Mouse (Mus musculus) cerebellum, adult 8-10 months (tissue): ENCODE data around the gene Emc9.

ENCODE experiments used
- DNase-seq: peaks from one replicate; pipeline ENCODE4 v3.0.0; 2022

The Emc9 gene

GRCm38 (mm10) chr14:55584702-55585565 is at the start of gene Emc9:
TSS of gene Emc9 (minus strand) at chr14:55585302.
- DNase-seq: peak; percentile 76

- DNase-seq: no peak
Measured at GRCm38 (mm10) chr14:55629312-55629711, 44.2 kb upstream of the Emc9 start.

GRCm38 (mm10) chr14:55628077-55628827 is 43.1 kb upstream of the Emc9 start:
- DNase-seq: no peak

GRCm38 (mm10) chr14:55618486-55619195 is 33.5 kb upstream of the Emc9 start:
- DNase-seq: no peak

GRCm38 (mm10) chr14:55617822-55618221 is 32.7 kb upstream of the Emc9 start, which contains the start of gene Rec8:
TSS of gene Rec8 (plus strand) at chr14:55618037.
- DNase-seq: peak; percentile 57

GRCm38 (mm10) chr14:55616844-55617243 is 31.7 kb upstream of the Emc9 start:
- DNase-seq: no peak

- no peak for DNase-seq
Measured at GRCm38 (mm10) chr14:55615876-55616275, 30.8 kb upstream of the Emc9 start.

GRCm38 (mm10) chr14:55614565-55615178 is 29.6 kb upstream of the Emc9 start:
- DNase-seq: no peak

- no peak for DNase-seq
Measured at GRCm38 (mm10) chr14:55613346-55613745, 28.2 kb upstream of the Emc9 start.

- no peak for DNase-seq
Measured at GRCm38 (mm10) chr14:55608339-55608738, 23.2 kb upstream of the Emc9 start.

GRCm38 (mm10) chr14:55605743-55606459 is 20.8 kb upstream of the Emc9 start:
- DNase-seq: no peak

GRCm38 (mm10) chr14:55604823-55605222 is 19.7 kb upstream of the Emc9 start:
- DNase-seq: no peak

- peak; percentile 77 for DNase-seq
Measured at GRCm38 (mm10) chr14:55603633-55604576, 18.8 kb upstream of the Emc9 start.

- no peak for DNase-seq
Measured at GRCm38 (mm10) chr14:55603271-55603632, 18.1 kb upstream of the Emc9 start, which contains the start of gene Irf9. TSS of gene Irf9 (plus strand) at chr14:55603571.

GRCm38 (mm10) chr14:55598521-55599390 is 13.7 kb upstream of the Emc9 start:
- DNase-seq: no peak

GRCm38 (mm10) chr14:55596036-55596690 is 11.1 kb upstream of the Emc9 start:
- DNase-seq: no peak

- DNase-seq: no peak
Measured at GRCm38 (mm10) chr14:55592226-55592625, 7.1 kb upstream of the Emc9 start.

GRCm38 (mm10) chr14:55591331-55591891 is 6.3 kb upstream of the Emc9 start, which contains the start of gene Rnf31:
TSS of gene Rnf31 (plus strand) at chr14:55591708.
- peak; percentile 90 for DNase-seq
